Mouse (Mus musculus): ENCODE results near the gene Myo10.

DNA sequence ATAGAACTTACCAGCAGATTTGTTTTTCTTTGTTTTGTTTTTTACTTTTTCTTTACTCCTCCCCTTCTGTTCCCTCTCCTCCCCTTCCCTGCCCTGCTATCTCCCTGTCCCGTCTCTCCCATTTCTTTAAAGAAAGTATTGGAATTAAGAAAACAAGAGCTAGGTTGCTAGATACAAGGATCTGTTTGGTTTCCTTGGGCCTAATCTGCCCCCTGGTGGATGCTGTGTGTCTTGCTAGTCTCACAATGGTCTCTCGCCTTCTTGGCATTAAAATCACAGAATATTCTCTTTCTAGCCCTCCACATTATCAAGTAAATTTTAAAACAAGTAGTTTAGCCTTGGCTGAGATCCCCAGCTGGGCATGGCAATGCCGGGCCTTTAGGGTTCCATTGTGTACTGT lies 94.7 kb downstream of the Myo10 start:
- TF ChIP-seq GATA1 (IDR thresholded peaks at IDR 0.05; ENCODE audit: borderline replicate concordance, low read length) (no peak), FLI1 (IDR thresholded peaks at IDR 0.05; ENCODE audit: low read length) (no peak)
